Mouse (Mus musculus): ENCODE data around the gene Myoz1. TPM values are rescaled to one million over a fixed set of nuclear protein-coding genes. Genes with fewer than 3 reads are reported as not detected.
A peak's percentile ranks its signal among the peaks of the same experiment; 100 is the strongest.

Myoz1 gene
- polyA plus RNA-seq, 1 experiment from 2014 or later: not detected

- no peak within 1 kb of the TSS for H3K4me2 ChIP-seq
- H3K4me1 ChIP-seq: peaks cover 5% of the 10 kb centered on the region; the same call in 1 of the 2 replicates
- WGBS (ENCODE audit: insufficient replicate concordance): 64% methylated on average over 8 of the region's 8 CpGs
- 0 out of 2 replicates have a peak, but pooled peaks cover 2% of the 10 kb centered on the region for H3K36me3 ChIP-seq
- ATAC-seq: no peak
- peaks cover 59% of the 10 kb centered on the region for H3K27me3 ChIP-seq (replicated peaks)
- no peak within 1 kb of the TSS for H3K4me3 ChIP-seq
- H3K9me3 ChIP-seq (replicated peaks): no peaks in the 10 kb centered on the region
- H3K27ac ChIP-seq: no peak within 1 kb of the TSS
- H3K9ac ChIP-seq: no peak within 1 kb of the TSS
Observed at GRCm38 (mm10) chr14:20668154-20668810, 11.9 kb upstream of the Myoz1 start, which contains the start of gene Synpo2l. TSS of gene Synpo2l (minus strand) at chr14:20668354.

GRCm38 (mm10) chr14:20667469-20667868 is 11.1 kb upstream of the Myoz1 start:
- Histone ChIP-seq H3K9me3 (replicated peaks) (no peaks in the 10 kb centered on the region), H3K4me1 (0 out of 2 replicates have a peak, but pooled peaks cover 3% of the 10 kb centered on the region), H3K36me3 (no peaks in the 10 kb centered on the region), H3K4me2 (no peak overlapping the region), H3K9ac (no peak overlapping the region), H3K27ac (no peak overlapping the region), H3K4me3 (no peak overlapping the region), H3K27me3 (replicated peaks) (peaks cover 67% of the 10 kb centered on the region)
- ATAC-seq: no peak
- 57% methylated on average over 1 of the region's 1 CpGs for WGBS (ENCODE audit: insufficient replicate concordance)

- no peak overlapping the region for H3K4me3 ChIP-seq
- no peak overlapping the region for H3K4me2 ChIP-seq
- H3K27ac ChIP-seq: no peak overlapping the region
- WGBS (ENCODE audit: insufficient replicate concordance): 65% methylated on average over 3 of the region's 3 CpGs
- ATAC-seq: no peak
- H3K36me3 ChIP-seq: no peaks in the 10 kb centered on the region
- H3K9ac ChIP-seq: no peak overlapping the region
- H3K4me1 ChIP-seq: peaks cover 19% of the 10 kb centered on the region
- no peaks in the 10 kb centered on the region for H3K9me3 ChIP-seq (replicated peaks)
- peaks cover 82% of the 10 kb centered on the region for H3K27me3 ChIP-seq (replicated peaks)
Observed at GRCm38 (mm10) chr14:20664436-20664835, 8.1 kb upstream of the Myoz1 start.

- Histone ChIP-seq H3K27ac (no peak overlapping the region), H3K4me1 (peaks cover 19% of the 10 kb centered on the region), H3K36me3 (no peaks in the 10 kb centered on the region), H3K4me2 (no peak overlapping the region), H3K9ac (no peak overlapping the region), H3K4me3 (no peak overlapping the region), H3K27me3 (replicated peaks) (peaks cover 75% of the 10 kb centered on the region), H3K9me3 (replicated peaks) (no peaks in the 10 kb centered on the region)
- WGBS (ENCODE audit: insufficient replicate concordance): 58% methylated on average over 2 of the region's 2 CpGs
- ATAC-seq: no peak
Observed at GRCm38 (mm10) chr14:20663601-20664000, 7.3 kb upstream of the Myoz1 start.

GRCm38 (mm10) chr14:20662740-20663139 is 6.4 kb upstream of the Myoz1 start:
- WGBS (ENCODE audit: insufficient replicate concordance): 63% methylated on average over 3 of the region's 3 CpGs
- peaks cover 22% of the 10 kb centered on the region for H3K4me1 ChIP-seq
- H3K4me2 ChIP-seq: no peak overlapping the region

GRCm38 (mm10) chr14:20661661-20662331 is 5.5 kb upstream of the Myoz1 start:
- 15% methylated on average over 19 of the region's 19 CpGs for WGBS (ENCODE audit: insufficient replicate concordance)
- peak; percentile 25; the same call in 1 of the 2 replicates for ATAC-seq
- peaks cover 63% of the 10 kb centered on the region for H3K27me3 ChIP-seq (replicated peaks)

More at GRCm38 (mm10) chr14:20662740-20663139, 6.4 kb upstream of the Myoz1 start:
- ATAC-seq: no peak
- Histone ChIP-seq H3K9me3 (replicated peaks) (no peaks in the 10 kb centered on the region), H3K36me3 (no peaks in the 10 kb centered on the region), H3K27me3 (replicated peaks) (peaks cover 70% of the 10 kb centered on the region), H3K4me3 (no peak overlapping the region), H3K9ac (no peak overlapping the region), H3K27ac (no peak overlapping the region)

GRCm38 (mm10) chr14:20660827-20661660 is 4.7 kb upstream of the Myoz1 start:
- ATAC-seq: peak; percentile 82
- Histone ChIP-seq H3K4me2 (peak overlapping the region; percentile 93), H3K36me3 (no peaks in the 10 kb centered on the region), H3K4me1 (peaks cover 22% of the 10 kb centered on the region), H3K4me3 (peak overlapping the region; percentile 63), H3K27ac (0 out of 2 replicates have a peak overlapping the region, but pooled peaks have one; percentile 34), H3K9ac (peak overlapping the region; percentile 67), H3K9me3 (replicated peaks) (no peaks in the 10 kb centered on the region), H3K27me3 (replicated peaks) (peaks cover 56% of the 10 kb centered on the region)
- 3% methylated on average over 52 of the region's 52 CpGs for WGBS (ENCODE audit: insufficient replicate concordance)

More at GRCm38 (mm10) chr14:20661661-20662331, 5.5 kb upstream of the Myoz1 start:
- H3K4me2 ChIP-seq: peak overlapping the region; percentile 93
- no peaks in the 10 kb centered on the region for H3K9me3 ChIP-seq (replicated peaks)
- H3K9ac ChIP-seq: peak overlapping the region; percentile 67
- H3K27ac ChIP-seq: 0 out of 2 replicates have a peak overlapping the region, but pooled peaks have one; percentile 34
- peak overlapping the region; percentile 63 for H3K4me3 ChIP-seq
- H3K4me1 ChIP-seq: peaks cover 22% of the 10 kb centered on the region
- no peaks in the 10 kb centered on the region for H3K36me3 ChIP-seq

- H3K9me3 ChIP-seq (replicated peaks): no peaks in the 10 kb centered on the region
- no peak for ATAC-seq
- peaks cover 45% of the 10 kb centered on the region for H3K27me3 ChIP-seq (replicated peaks)
- H3K27ac ChIP-seq: no peak overlapping the region
- 87% methylated on average over 7 of the region's 7 CpGs for WGBS (ENCODE audit: insufficient replicate concordance)
- no peak overlapping the region for H3K4me3 ChIP-seq
- H3K4me1 ChIP-seq: peaks cover 22% of the 10 kb centered on the region
- no peaks in the 10 kb centered on the region for H3K36me3 ChIP-seq
- no peak overlapping the region for H3K9ac ChIP-seq
- no peak overlapping the region for H3K4me2 ChIP-seq
Observed at GRCm38 (mm10) chr14:20659687-20660086, 3.3 kb upstream of the Myoz1 start.

GRCm38 (mm10) chr14:20658902-20659301 is 2.6 kb upstream of the Myoz1 start:
- Histone ChIP-seq H3K4me3 (no peak overlapping the region), H3K4me1 (peaks cover 22% of the 10 kb centered on the region), H3K36me3 (no peaks in the 10 kb centered on the region), H3K27me3 (replicated peaks) (peaks cover 37% of the 10 kb centered on the region), H3K27ac (no peak overlapping the region), H3K9me3 (replicated peaks) (no peaks in the 10 kb centered on the region), H3K9ac (no peak overlapping the region), H3K4me2 (no peak overlapping the region)
- ATAC-seq: no peak
- 71% methylated on average over 6 of the region's 6 CpGs for WGBS (ENCODE audit: insufficient replicate concordance)

- H3K4me2 ChIP-seq: no peak overlapping the region
- no peak overlapping the region for H3K4me3 ChIP-seq
- H3K27me3 ChIP-seq (replicated peaks): peaks cover 31% of the 10 kb centered on the region
- ATAC-seq: no peak
- no peaks in the 10 kb centered on the region for H3K9me3 ChIP-seq (replicated peaks)
- no peak overlapping the region for H3K27ac ChIP-seq
- no peaks in the 10 kb centered on the region for H3K36me3 ChIP-seq
- H3K9ac ChIP-seq: no peak overlapping the region
- peaks cover 22% of the 10 kb centered on the region for H3K4me1 ChIP-seq
Observed at GRCm38 (mm10) chr14:20658326-20658725, 2.0 kb upstream of the Myoz1 start.

- H3K27ac ChIP-seq: no peak overlapping the region
- no peak overlapping the region for H3K4me2 ChIP-seq
- ATAC-seq: no peak
- peaks cover 9% of the 10 kb centered on the region for H3K4me1 ChIP-seq
- H3K9me3 ChIP-seq (replicated peaks): no peaks in the 10 kb centered on the region
- peaks cover 8% of the 10 kb centered on the region; the same call in 1 of the 2 replicates for H3K27me3 ChIP-seq (replicated peaks)
- no peaks in the 10 kb centered on the region for H3K36me3 ChIP-seq
- H3K9ac ChIP-seq: no peak overlapping the region
- no peak overlapping the region for H3K4me3 ChIP-seq
- 70% methylated on average over 9 of the region's 9 CpGs for WGBS (ENCODE audit: insufficient replicate concordance)
Observed at GRCm38 (mm10) chr14:20655731-20656130, 609 bp downstream of the Myoz1 start.
